Mouse (Mus musculus): ENCODE measurements around the gene Anapc1. TPM values are rescaled to one million over a fixed set of nuclear protein-coding genes. Genes with fewer than 3 reads are reported as not detected.

The Anapc1 gene
- polyA plus RNA-seq, 1 experiment from 2014 or later = 44.1 TPM

DNA sequence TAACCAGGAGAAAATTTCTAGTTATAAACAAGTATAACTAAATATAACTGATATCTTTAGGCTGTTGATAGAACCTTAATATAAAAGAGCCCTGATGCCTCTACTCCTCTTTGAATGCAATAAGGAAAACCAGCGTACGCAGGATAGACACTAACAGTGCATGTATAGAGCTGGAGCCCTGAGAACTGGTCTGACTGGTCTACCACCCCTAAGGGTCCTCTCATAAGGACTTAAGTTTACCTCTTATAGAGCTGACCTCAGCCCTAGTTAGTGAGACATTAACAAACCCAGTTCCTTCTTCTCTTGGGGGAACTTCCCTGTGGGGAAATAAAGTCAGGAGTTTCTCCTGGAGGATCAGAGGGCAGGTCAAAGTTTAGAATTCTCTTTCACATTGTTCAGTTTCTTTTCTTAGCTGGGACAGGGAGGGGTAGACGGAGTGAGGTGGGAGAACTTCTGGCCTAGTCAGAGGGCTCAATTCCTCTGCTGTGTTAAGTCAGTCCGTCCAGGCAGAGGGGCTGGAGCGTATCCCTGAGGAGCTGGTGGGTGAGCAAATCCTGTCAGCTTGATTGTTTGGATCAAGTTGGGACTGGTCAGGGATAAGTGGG, 35.0 kb upstream of the Anapc1 start:
- WGBS = 89% methylated on average over 5 of the region's 5 CpGs
- no peak for ATAC-seq
- H3K27ac ChIP-seq (ENCODE audit: low read length) = no peak overlapping the region

GRCm38 (mm10) chr2:128719380-128719779, 32.2 kb upstream of the Anapc1 start:
- ATAC-seq = no peak
- 94% methylated on average over 2 of the region's 2 CpGs for WGBS

More for the DNA sequence above, 35.0 kb upstream of the Anapc1 start:
- Histone ChIP-seq H3K4me3 (ENCODE audit: low read depth, low read length) (no peak overlapping the region), H3K4me1 (ENCODE audit: control insufficient read depth, insufficient read depth, low read length) (no peaks in the 10 kb centered on the region), H3K27me3 (ENCODE audit: control insufficient read depth, insufficient read depth, low read depth, low read length) (no peaks in the 10 kb centered on the region), H3K4me2 (ENCODE audit: low read length) (no peak overlapping the region), H3K9me3 (replicated peaks; ENCODE audit: control insufficient read depth, low read length, poor library complexity, severe bottlenecking) (0 out of 2 replicates have a peak, but pooled peaks cover 2% of the 10 kb centered on the region), H3K36me3 (ENCODE audit: control insufficient read depth, insufficient read depth, low read length) (no peaks in the 10 kb centered on the region), H3K9ac (ENCODE audit: low read depth, low read length) (no peak overlapping the region)

GRCm38 (mm10) chr2:128715979-128716378, 28.8 kb upstream of the Anapc1 start:
- Histone ChIP-seq H3K27me3 (ENCODE audit: control insufficient read depth, insufficient read depth, low read depth, low read length) (no peaks in the 10 kb centered on the region), H3K9me3 (replicated peaks; ENCODE audit: control insufficient read depth, low read length, poor library complexity, severe bottlenecking) (no peaks in the 10 kb centered on the region), H3K4me1 (ENCODE audit: control insufficient read depth, insufficient read depth, low read length) (no peaks in the 10 kb centered on the region), H3K4me3 (ENCODE audit: low read depth, low read length) (no peak overlapping the region), H3K9ac (ENCODE audit: low read depth, low read length) (no peak overlapping the region), H3K36me3 (ENCODE audit: control insufficient read depth, insufficient read depth, low read length) (no peaks in the 10 kb centered on the region), H3K27ac (ENCODE audit: low read length) (no peak overlapping the region), H3K4me2 (ENCODE audit: low read length) (no peak overlapping the region)
- WGBS = 96% methylated on average over 1 of the region's 1 CpGs
- no peak for ATAC-seq

More at GRCm38 (mm10) chr2:128719380-128719779, 32.2 kb upstream of the Anapc1 start:
- H3K9me3 ChIP-seq (replicated peaks; ENCODE audit: control insufficient read depth, low read length, poor library complexity, severe bottlenecking) = 0 out of 2 replicates have a peak, but pooled peaks cover 2% of the 10 kb centered on the region
- H3K36me3 ChIP-seq (ENCODE audit: control insufficient read depth, insufficient read depth, low read length) = no peaks in the 10 kb centered on the region
- no peak overlapping the region for H3K4me3 ChIP-seq (ENCODE audit: low read depth, low read length)
- H3K4me2 ChIP-seq (ENCODE audit: low read length) = no peak overlapping the region
- no peaks in the 10 kb centered on the region for H3K27me3 ChIP-seq (ENCODE audit: control insufficient read depth, insufficient read depth, low read depth, low read length)
- H3K4me1 ChIP-seq (ENCODE audit: control insufficient read depth, insufficient read depth, low read length) = no peaks in the 10 kb centered on the region
- no peak overlapping the region for H3K27ac ChIP-seq (ENCODE audit: low read length)
- no peak overlapping the region for H3K9ac ChIP-seq (ENCODE audit: low read depth, low read length)

GRCm38 (mm10) chr2:128714724-128715241, 27.6 kb upstream of the Anapc1 start:
- Histone ChIP-seq H3K27me3 (ENCODE audit: control insufficient read depth, insufficient read depth, low read depth, low read length) (no peaks in the 10 kb centered on the region), H3K4me3 (ENCODE audit: low read depth, low read length) (no peak overlapping the region), H3K4me2 (ENCODE audit: low read length) (no peak overlapping the region), H3K9me3 (replicated peaks; ENCODE audit: control insufficient read depth, low read length, poor library complexity, severe bottlenecking) (no peaks in the 10 kb centered on the region), H3K9ac (ENCODE audit: low read depth, low read length) (no peak overlapping the region), H3K4me1 (ENCODE audit: control insufficient read depth, insufficient read depth, low read length) (no peaks in the 10 kb centered on the region), H3K36me3 (ENCODE audit: control insufficient read depth, insufficient read depth, low read length) (no peaks in the 10 kb centered on the region), H3K27ac (ENCODE audit: low read length) (no peak overlapping the region)
- 75% methylated on average over 7 of the region's 7 CpGs for WGBS
- ATAC-seq = no peak

DNA sequence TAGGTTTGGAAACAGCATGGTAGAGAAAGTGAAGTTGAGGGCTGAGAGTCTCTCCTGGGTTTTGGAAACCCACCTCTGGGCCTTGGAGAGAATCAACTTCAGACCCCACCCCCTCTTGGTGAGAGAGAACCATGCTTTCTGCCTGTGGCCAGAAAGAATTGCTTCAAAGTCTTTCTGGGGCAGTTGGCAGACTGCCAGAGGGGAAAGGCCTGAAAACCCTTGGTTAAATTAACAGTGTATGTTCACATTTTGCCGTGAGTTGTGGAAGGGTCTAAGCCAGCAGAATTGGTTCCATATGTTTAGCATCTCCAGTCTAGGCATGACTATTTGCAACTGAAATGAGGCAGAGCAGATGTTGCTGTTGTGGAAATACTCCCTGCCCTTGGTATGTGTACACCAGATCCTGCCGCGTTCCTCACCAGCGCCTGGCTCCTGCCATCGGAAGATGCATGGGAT, 26.4 kb upstream of the Anapc1 start:
- ATAC-seq = no peak
- H3K4me3 ChIP-seq (ENCODE audit: low read depth, low read length) = no peak overlapping the region
- no peaks in the 10 kb centered on the region for H3K4me1 ChIP-seq (ENCODE audit: control insufficient read depth, insufficient read depth, low read length)
- H3K9ac ChIP-seq (ENCODE audit: low read depth, low read length) = no peak overlapping the region
- no peaks in the 10 kb centered on the region for H3K27me3 ChIP-seq (ENCODE audit: control insufficient read depth, insufficient read depth, low read depth, low read length)
- no peak overlapping the region for H3K27ac ChIP-seq (ENCODE audit: low read length)
- no peaks in the 10 kb centered on the region for H3K36me3 ChIP-seq (ENCODE audit: control insufficient read depth, insufficient read depth, low read length)
- 53% methylated on average over 5 of the region's 5 CpGs for WGBS
- no peak overlapping the region for H3K4me2 ChIP-seq (ENCODE audit: low read length)
- H3K9me3 ChIP-seq (replicated peaks; ENCODE audit: control insufficient read depth, low read length, poor library complexity, severe bottlenecking) = no peaks in the 10 kb centered on the region

GRCm38 (mm10) chr2:128712940-128713339, 25.7 kb upstream of the Anapc1 start:
- WGBS = 80% methylated on average over 6 of the region's 6 CpGs
- H3K4me1 ChIP-seq (ENCODE audit: control insufficient read depth, insufficient read depth, low read length) = no peaks in the 10 kb centered on the region
- ATAC-seq = no peak

DNA sequence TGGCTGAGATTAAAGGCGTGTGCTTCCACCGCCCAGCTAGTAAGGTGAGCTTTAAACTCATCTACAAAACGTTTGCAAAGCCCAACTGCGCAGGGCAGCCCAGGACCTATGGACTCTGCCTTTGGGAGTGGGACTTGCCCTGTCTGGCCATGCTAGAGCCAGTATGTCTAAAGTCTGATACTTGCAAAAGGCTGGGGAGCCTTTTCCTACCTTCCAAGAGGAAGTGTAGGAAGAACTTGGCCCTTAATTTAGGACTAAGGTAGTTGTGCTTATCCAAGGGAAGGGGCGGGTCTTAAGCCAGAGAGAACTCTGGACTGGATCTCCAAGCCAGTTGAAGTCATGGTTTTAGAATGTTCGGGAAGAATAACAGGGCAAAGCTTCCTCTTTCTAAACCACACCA, 23.4 kb upstream of the Anapc1 start:
- no peaks in the 10 kb centered on the region for H3K9me3 ChIP-seq (replicated peaks; ENCODE audit: control insufficient read depth, low read length, poor library complexity, severe bottlenecking)
- H3K4me2 ChIP-seq (ENCODE audit: low read length) = no peak overlapping the region
- no peaks in the 10 kb centered on the region for H3K36me3 ChIP-seq (ENCODE audit: control insufficient read depth, insufficient read depth, low read length)
- no peaks in the 10 kb centered on the region for H3K4me1 ChIP-seq (ENCODE audit: control insufficient read depth, insufficient read depth, low read length)
- no peaks in the 10 kb centered on the region for H3K27me3 ChIP-seq (ENCODE audit: control insufficient read depth, insufficient read depth, low read depth, low read length)
- no peak overlapping the region for H3K4me3 ChIP-seq (ENCODE audit: low read depth, low read length)
- 79% methylated on average over 6 of the region's 6 CpGs for WGBS
- no peak overlapping the region for H3K27ac ChIP-seq (ENCODE audit: low read length)
- no peak overlapping the region for H3K9ac ChIP-seq (ENCODE audit: low read depth, low read length)
- ATAC-seq = no peak

More at GRCm38 (mm10) chr2:128712940-128713339, 25.7 kb upstream of the Anapc1 start:
- H3K27me3 ChIP-seq (ENCODE audit: control insufficient read depth, insufficient read depth, low read depth, low read length) = no peaks in the 10 kb centered on the region
- H3K9ac ChIP-seq (ENCODE audit: low read depth, low read length) = no peak overlapping the region
- no peak overlapping the region for H3K27ac ChIP-seq (ENCODE audit: low read length)
- no peak overlapping the region for H3K4me3 ChIP-seq (ENCODE audit: low read depth, low read length)
- no peaks in the 10 kb centered on the region for H3K36me3 ChIP-seq (ENCODE audit: control insufficient read depth, insufficient read depth, low read length)
- no peaks in the 10 kb centered on the region for H3K9me3 ChIP-seq (replicated peaks; ENCODE audit: control insufficient read depth, low read length, poor library complexity, severe bottlenecking)
- no peak overlapping the region for H3K4me2 ChIP-seq (ENCODE audit: low read length)

GRCm38 (mm10) chr2:128709264-128709663, 22.1 kb upstream of the Anapc1 start:
- WGBS = 37% methylated on average over 6 of the region's 6 CpGs

GRCm38 (mm10) chr2:128704474-128704873, 17.3 kb upstream of the Anapc1 start:
- peaks cover under 1% of the 10 kb centered on the region; the same call in 1 of the 2 replicates for H3K27me3 ChIP-seq (ENCODE audit: control insufficient read depth, insufficient read depth, low read depth, low read length)
- H3K27ac ChIP-seq (ENCODE audit: low read length) = no peak overlapping the region
- ATAC-seq = no peak
- WGBS = 94% methylated on average over 3 of the region's 3 CpGs
- H3K4me3 ChIP-seq (ENCODE audit: low read depth, low read length) = no peak overlapping the region
- no peaks in the 10 kb centered on the region for H3K36me3 ChIP-seq (ENCODE audit: control insufficient read depth, insufficient read depth, low read length)
- no peaks in the 10 kb centered on the region for H3K9me3 ChIP-seq (replicated peaks; ENCODE audit: control insufficient read depth, low read length, poor library complexity, severe bottlenecking)
- H3K4me2 ChIP-seq (ENCODE audit: low read length) = no peak overlapping the region
- no peak overlapping the region for H3K9ac ChIP-seq (ENCODE audit: low read depth, low read length)
- H3K4me1 ChIP-seq (ENCODE audit: control insufficient read depth, insufficient read depth, low read length) = no peaks in the 10 kb centered on the region; the same call in 1 of the 2 replicates

More at GRCm38 (mm10) chr2:128709264-128709663, 22.1 kb upstream of the Anapc1 start:
- Histone ChIP-seq H3K4me3 (ENCODE audit: low read depth, low read length) (no peak overlapping the region), H3K4me1 (ENCODE audit: control insufficient read depth, insufficient read depth, low read length) (no peaks in the 10 kb centered on the region), H3K9me3 (replicated peaks; ENCODE audit: control insufficient read depth, low read length, poor library complexity, severe bottlenecking) (no peaks in the 10 kb centered on the region), H3K36me3 (ENCODE audit: control insufficient read depth, insufficient read depth, low read length) (no peaks in the 10 kb centered on the region), H3K27me3 (ENCODE audit: control insufficient read depth, insufficient read depth, low read depth, low read length) (no peaks in the 10 kb centered on the region), H3K4me2 (ENCODE audit: low read length) (no peak overlapping the region), H3K9ac (ENCODE audit: low read depth, low read length) (no peak overlapping the region), H3K27ac (ENCODE audit: low read length) (no peak overlapping the region)
- no peak for ATAC-seq
